Mouse (Mus musculus): ENCODE results near the gene Kif6.

DNA sequence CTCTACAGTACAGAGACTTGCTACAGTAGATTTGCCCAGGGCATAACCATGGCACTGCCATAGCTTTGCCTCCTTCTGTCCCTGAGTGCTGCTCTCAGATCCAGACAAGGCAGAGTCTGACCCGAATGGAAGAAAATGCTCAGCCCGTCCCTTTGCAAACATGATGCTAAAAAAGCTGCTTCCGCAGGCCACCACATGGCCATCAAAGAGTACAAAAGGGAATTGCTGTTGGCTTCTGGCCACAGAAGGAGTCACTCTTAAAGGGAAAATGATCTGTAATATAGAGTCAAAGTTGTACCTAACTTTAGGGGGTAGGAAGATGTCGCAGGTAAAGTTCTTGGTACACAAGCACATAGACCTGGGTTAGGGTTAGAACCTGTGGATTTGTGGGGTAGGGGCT, 126.2 kb downstream of the Kif6 start:
- TF ChIP-seq CTCF (IDR thresholded peaks at IDR 0.05; ENCODE audit: extremely low read depth, insufficient read length, insufficient replicate concordance, low read depth, low read length) (no peak), POLR2A (IDR thresholded peaks at IDR 0.05; ENCODE audit: low read depth, low read length) (no peak)
